Mouse (Mus musculus): ENCODE data around the gene Gm2a.

- TF ChIP-seq ZNF384 (IDR thresholded peaks at IDR 0.05; ENCODE audit: low read depth, low read length) (no peak), CHD2 (IDR thresholded peaks at IDR 0.05; ENCODE audit: low read depth, low read length) (no peak), ZC3H11A (IDR thresholded peaks at IDR 0.05; ENCODE audit: borderline replicate concordance, low read depth, low read length) (no peak), MAFK (IDR thresholded peaks at IDR 0.05; ENCODE audit: insufficient read depth, low read depth, low read length) (no peak), HCFC1 (IDR thresholded peaks at IDR 0.05; ENCODE audit: borderline replicate concordance, insufficient read depth, low read length) (no peak)
These were observed 35.3 kb downstream of the Gm2a start for GRCm38 (mm10) chr11:55133204-55133603.
